Mouse (Mus musculus): Measurements from ENCODE around the gene Washc2.

- TF ChIP-seq POLR2A (IDR thresholded peaks at IDR 0.05; ENCODE audit: low read depth, low read length) (no peak), CTCF (IDR thresholded peaks at IDR 0.05; ENCODE audit: borderline replicate concordance, insufficient read depth, low read length) (no peak)
These were observed 21.4 kb upstream of the Washc2 start for GRCm38 (mm10) chr6:116186485-116186884.

Measured in embryonic fibroblast, embryonic 13.5 days (primary cell).